Mouse (Mus musculus) erythroblast, embryonic 14.5 days (primary cell): ENCODE data around the gene Dstn. TPM values are rescaled to one million over a fixed set of nuclear protein-coding genes. Genes with fewer than 3 reads are reported as not detected.

Source experiments
- H3K27me3 ChIP-seq: 2 replicates; pipeline ENCODE4 v1.6.1; 2012; ENCODE audit warnings: inconsistent platforms; ENCODE audit not compliant: control insufficient read depth
- H3K36me3 ChIP-seq: 2 replicates; pipeline ENCODE4 v1.6.1; 2012; ENCODE audit warnings: mild to moderate bottlenecking, inconsistent platforms; ENCODE audit not compliant: control insufficient read depth
- H3K4me1 ChIP-seq: 2 replicates; pipeline ENCODE4 v1.6.1; 2012; ENCODE audit warnings: inconsistent platforms; ENCODE audit not compliant: control insufficient read depth
- H3K4me3 ChIP-seq: replicated peaks from 2 replicates; pipeline ENCODE3; 2012; ENCODE audit warnings: moderate library complexity, mild to moderate bottlenecking, inconsistent platforms
- H3K9me3 ChIP-seq: 2 replicates; pipeline ENCODE4 v1.6.1; 2012; ENCODE audit warnings: low read length, inconsistent platforms, mixed read lengths; ENCODE audit not compliant: control insufficient read depth
- GATA1 ChIP-seq: IDR thresholded peaks from 2 replicates; pipeline ENCODE4 v1.6.1; 2012; ENCODE audit warnings: low read length, inconsistent platforms, mixed read lengths
- TAL1 ChIP-seq: IDR thresholded peaks from 3 replicates; pipeline ENCODE4 v1.6.1; 2012; ENCODE audit warnings: low read length, inconsistent platforms, mixed read lengths
- polyA plus RNA-seq: library from polyadenylated mRNA; stranded (reverse); fragments of >175 nt; gene quantifications from 2 replicates; pipeline ENCODE4 v1.2.3, GENCODE M21; 2012

The Dstn gene
- polyA plus RNA-seq = 0.84 and 1.3 TPM in 2 replicates

- Histone ChIP-seq H3K36me3 (no peaks in the 10 kb centered on the region), H3K4me1 (peaks cover 82% of the 10 kb centered on the region), H3K27me3 (peaks cover 4% of the 10 kb centered on the region), H3K9me3 (no peaks in the 10 kb centered on the region), H3K4me3 (peak within 1 kb of the TSS; percentile 91)
- TF ChIP-seq TAL1 (no peak), GATA1 (no peak)
Measured at GRCm38 (mm10) chr2:143914760-143915599, at the start of gene Dstn. Dstn (plus strand) TSS chr2:143915320.

- H3K4me3 ChIP-seq = no peak overlapping the region
- H3K9me3 ChIP-seq = no peaks in the 10 kb centered on the region; the same call in 1 of the 2 replicates
- peaks cover 20% of the 10 kb centered on the region for H3K27me3 ChIP-seq
- TF ChIP-seq GATA1 = no peak
- TF ChIP-seq TAL1 = no peak
- peaks cover 38% of the 10 kb centered on the region for H3K4me1 ChIP-seq
- no peaks in the 10 kb centered on the region for H3K36me3 ChIP-seq
Measured at GRCm38 (mm10) chr2:143867326-143867725, 47.8 kb upstream of the Dstn start.

GRCm38 (mm10) chr2:143870936-143871688 is 44.0 kb upstream of the Dstn start:
- H3K36me3 ChIP-seq = no peaks in the 10 kb centered on the region
- H3K9me3 ChIP-seq = peaks cover 4% of the 10 kb centered on the region; the same call in 1 of the 2 replicates
- TF ChIP-seq TAL1 = no peak
- TF ChIP-seq GATA1 = peak; percentile 50
- peaks cover 34% of the 10 kb centered on the region for H3K4me1 ChIP-seq
- H3K4me3 ChIP-seq = no peak overlapping the region
- no peaks in the 10 kb centered on the region for H3K27me3 ChIP-seq

- no peak overlapping the region for H3K4me3 ChIP-seq
- peaks cover 16% of the 10 kb centered on the region for H3K4me1 ChIP-seq
- H3K9me3 ChIP-seq = peaks cover 4% of the 10 kb centered on the region; the same call in 1 of the 2 replicates
- H3K36me3 ChIP-seq = no peaks in the 10 kb centered on the region
- H3K27me3 ChIP-seq = no peaks in the 10 kb centered on the region
- TF ChIP-seq GATA1 (no peak), TAL1 (no peak)
Measured at GRCm38 (mm10) chr2:143876026-143876425, 39.1 kb upstream of the Dstn start.

GRCm38 (mm10) chr2:143876929-143877632 is 38.0 kb upstream of the Dstn start:
- peaks cover 5% of the 10 kb centered on the region for H3K4me1 ChIP-seq
- no peak for TF ChIP-seq GATA1
- TF ChIP-seq TAL1 = no peak
- no peaks in the 10 kb centered on the region for H3K27me3 ChIP-seq
- H3K9me3 ChIP-seq = peaks cover 4% of the 10 kb centered on the region; the same call in 1 of the 2 replicates
- no peaks in the 10 kb centered on the region for H3K36me3 ChIP-seq
- H3K4me3 ChIP-seq = no peak overlapping the region

GRCm38 (mm10) chr2:143879311-143879710 is 35.8 kb upstream of the Dstn start:
- Histone ChIP-seq H3K4me3 (no peak overlapping the region), H3K36me3 (no peaks in the 10 kb centered on the region), H3K27me3 (no peaks in the 10 kb centered on the region), H3K4me1 (peaks cover 6% of the 10 kb centered on the region), H3K9me3 (peaks cover 2% of the 10 kb centered on the region; the same call in 1 of the 2 replicates)
- TF ChIP-seq TAL1 (no peak), GATA1 (no peak)

GRCm38 (mm10) chr2:143882002-143882401 is 33.1 kb upstream of the Dstn start:
- Histone ChIP-seq H3K4me3 (no peak overlapping the region), H3K9me3 (no peaks in the 10 kb centered on the region), H3K36me3 (no peaks in the 10 kb centered on the region), H3K27me3 (no peaks in the 10 kb centered on the region), H3K4me1 (peaks cover 6% of the 10 kb centered on the region)
- TF ChIP-seq TAL1 = no peak
- no peak for TF ChIP-seq GATA1

GRCm38 (mm10) chr2:143882606-143883288 is 32.4 kb upstream of the Dstn start:
- Histone ChIP-seq H3K36me3 (no peaks in the 10 kb centered on the region), H3K9me3 (no peaks in the 10 kb centered on the region), H3K4me1 (peaks cover 6% of the 10 kb centered on the region), H3K4me3 (no peak overlapping the region), H3K27me3 (no peaks in the 10 kb centered on the region)
- no peak for TF ChIP-seq TAL1
- TF ChIP-seq GATA1 = no peak
